Mouse (Mus musculus): ENCODE data around the gene Cyp2c54. TPM values are rescaled to one million over a fixed set of nuclear protein-coding genes. Genes with fewer than 3 reads are reported as not detected.

The Cyp2c54 gene
- polyA plus RNA-seq, 1 experiment from 2014 or later: not detected

DNA sequence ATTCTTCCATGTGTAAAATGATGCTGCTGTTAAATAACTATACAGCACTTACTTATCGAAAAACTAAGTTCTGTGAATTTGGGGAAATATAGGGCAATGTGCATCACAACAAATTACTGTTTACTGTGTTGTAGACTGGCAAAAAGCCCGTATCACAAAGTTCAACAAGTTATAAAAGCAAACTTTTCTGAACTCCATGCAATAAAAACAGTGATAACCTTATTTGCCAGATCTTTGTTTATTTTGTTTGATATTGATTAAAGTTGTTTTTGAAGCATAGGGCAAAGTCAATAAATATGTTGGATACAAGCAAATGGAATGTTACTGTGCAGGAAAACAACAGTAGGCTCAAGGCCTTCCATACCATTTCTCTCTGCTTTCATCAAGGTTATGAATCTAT lies 84.2 kb downstream of the Cyp2c54 start:
- 60% methylated on average over 2 of the region's 2 CpGs for WGBS
- Histone ChIP-seq H3K4me2 (replicated peaks; ENCODE audit: low read depth) (no peak overlapping the region), H3K27ac (replicated peaks) (no peak overlapping the region), H3K4me3 (ENCODE audit: low read depth, low read length) (no peak overlapping the region), H3K9ac (ENCODE audit: low read length) (no peak overlapping the region), H3K4me1 (replicated peaks; ENCODE audit: control insufficient read depth, insufficient read depth) (no peaks in the 10 kb centered on the region), H3K27me3 (ENCODE audit: control insufficient read depth, insufficient read depth, low read length) (no peaks in the 10 kb centered on the region), H3K36me3 (ENCODE audit: control insufficient read depth, insufficient read depth, low read length) (no peaks in the 10 kb centered on the region), H3K9me3 (ENCODE audit: control insufficient read depth, low read length) (no peaks in the 10 kb centered on the region)
- ATAC-seq (ENCODE audit: low FRiP score, low TSS enrichment) (no peak), DNase-seq (ENCODE audit: low spot score) (no peak)
- TF ChIP-seq EP300 (optimal IDR thresholded peaks at IDR 0.05) (no peak), CTCF (IDR thresholded peaks at IDR 0.05; ENCODE audit: low read depth) (no peak)

Other genes with a start within 250 kb of the Cyp2c54 start
- 0.08 and 0.21 TPM in 2 replicates for gene Cyp2c69, start 187.0 kb downstream of the Cyp2c54 start, polyA plus RNA-seq (2015; fragmentation: Nextera tagmentation; extraction: Ambion mirVana)
- gene Cyp2c37, start 81.4 kb downstream of the Cyp2c54 start, polyA plus RNA-seq (2015; fragmentation: Nextera tagmentation; extraction: Ambion mirVana): 0.13 TPM in 1 of 2 replicates, not detected in the other
- gene Cyp2c50, start 15.9 kb upstream of the Cyp2c54 start, polyA plus RNA-seq (2015; fragmentation: Nextera tagmentation; extraction: Ambion mirVana): not detected in 2 replicates
- gene Cyp2c70, start 113.5 kb upstream of the Cyp2c54 start, polyA plus RNA-seq (2015; fragmentation: Nextera tagmentation; extraction: Ambion mirVana): 0.67 and 0.93 TPM in 2 replicates
- gene Pdlim1, start 198.0 kb upstream of the Cyp2c54 start, polyA plus RNA-seq (2015; fragmentation: Nextera tagmentation; extraction: Ambion mirVana): 288 and 298 TPM in 2 replicates